13 mouse cellular contexts compared by ENCODE assay signal in genomic region chrX:13214275-13214674, GRCm38 (mm10).
DNase-seq lines count a peak whose midpoint lies in the region; ATAC-seq and TF ChIP-seq lines count a peak whose summit lies in the region.
"Had no signal": no experiment of that assay in that cellular context is flagged by ENCODE, and none has a peak within 500 bp of the region (broad histone marks: within the 10 kb centered on the region; RNA-seq: fewer than 3 reads in every experiment).

No protein-coding gene starts in this region.

- peak; percentile 61 for TF ChIP-seq CTCF in liver, postnatal 0 days (IDR thresholded peaks at IDR 0.05; ENCODE audit: low read depth)

- H3K9ac ChIP-seq in liver, postnatal 0 days (replicated peaks), result no peak overlapping the region
- H3K9ac ChIP-seq in midbrain, embryonic 15.5 days, result no peak overlapping the region
- H3K9ac ChIP-seq: heart, embryonic 15.5 days; liver, embryonic 13.5 days; neural tube, embryonic 12.5 days had no signal

- DNase-seq in heart, postnatal 4 days, result peak; percentile 42
- DNase-seq in heart, adult 11 months, result no peak
- peak; percentile 5 for DNase-seq in right cerebral cortex, postnatal 4 days
- no peak for DNase-seq in right cerebral cortex, adult 2 months (ENCODE audit: low spot score in 2 of 2)
- peak; percentile 41 for DNase-seq in liver, postnatal 0 days
- peak; percentile 74 for DNase-seq in thymus, postnatal 4 days
- no peak for DNase-seq in gastrocnemius, postnatal 25 days
- DNase-seq: cerebellum, adult 11-12 months; liver, embryonic 13.5 days had no signal

- WGBS in liver, postnatal 0 days (ENCODE audit: insufficient replicate concordance), result 53% methylated on average over 1 of the region's 1 CpGs
- WGBS in midbrain, embryonic 15.5 days, result 79% methylated on average over 1 of the region's 1 CpGs

- TF ChIP-seq EP300 in liver, postnatal 0 days (IDR thresholded peaks at IDR 0.05; ENCODE audit: low read depth), result no peak

- H3K27me3 ChIP-seq in liver, postnatal 0 days (ENCODE audit: insufficient read depth, low read length), result no peaks in the 10 kb centered on the region
- no peaks in the 10 kb centered on the region for H3K27me3 ChIP-seq in midbrain, embryonic 15.5 days (replicated peaks)
- H3K27me3 ChIP-seq: heart, embryonic 15.5 days; liver, embryonic 13.5 days; neural tube, embryonic 12.5 days had no signal

- H3K4me2 ChIP-seq in liver, postnatal 0 days (ENCODE audit: low read depth, low read length), result no peak overlapping the region
- H3K4me2 ChIP-seq in midbrain, embryonic 15.5 days, result no peak overlapping the region
- H3K4me2 ChIP-seq: heart, embryonic 15.5 days; liver, embryonic 13.5 days; neural tube, embryonic 12.5 days had no signal

- no peak overlapping the region for H3K4me3 ChIP-seq in liver, postnatal 0 days (ENCODE audit: low read depth, low read length)
- no peak overlapping the region for H3K4me3 ChIP-seq in midbrain, embryonic 15.5 days
- H3K4me3 ChIP-seq: erythroblast, embryonic 14.5 days; heart, embryonic 15.5 days; liver, embryonic 13.5 days; neural tube, embryonic 12.5 days had no signal

- no peaks in the 10 kb centered on the region for H3K9me3 ChIP-seq in liver, postnatal 0 days (ENCODE audit: low read length)
- H3K9me3 ChIP-seq in midbrain, embryonic 15.5 days, result no peaks in the 10 kb centered on the region
- H3K9me3 ChIP-seq: heart, embryonic 15.5 days; liver, embryonic 13.5 days; neural tube, embryonic 12.5 days had no signal

- ATAC-seq in liver, postnatal 0 days, result no peak
- ATAC-seq in midbrain, embryonic 15.5 days (replicated peaks), result no peak

- no peak overlapping the region for H3K27ac ChIP-seq in liver, postnatal 0 days (ENCODE audit: low read depth)
- no peak overlapping the region for H3K27ac ChIP-seq in midbrain, embryonic 15.5 days
- H3K27ac ChIP-seq: heart, embryonic 15.5 days; liver, embryonic 13.5 days; neural tube, embryonic 12.5 days had no signal

- no peaks in the 10 kb centered on the region for H3K4me1 ChIP-seq in liver, postnatal 0 days (ENCODE audit: insufficient read depth)
- no peaks in the 10 kb centered on the region for H3K4me1 ChIP-seq in midbrain, embryonic 15.5 days
- H3K4me1 ChIP-seq: heart, embryonic 15.5 days; liver, embryonic 13.5 days; neural tube, embryonic 12.5 days had no signal

- H3K36me3 ChIP-seq in liver, postnatal 0 days (replicated peaks; ENCODE audit: insufficient read depth, low read length), result no peaks in the 10 kb centered on the region
- H3K36me3 ChIP-seq in midbrain, embryonic 15.5 days (replicated peaks), result no peaks in the 10 kb centered on the region
- H3K36me3 ChIP-seq: heart, embryonic 15.5 days; liver, embryonic 13.5 days; neural tube, embryonic 12.5 days had no signal

Comparison
In these comparisons a context has a peak if more than half of its experiments do, and no peak if none do; other contexts are left out.
1. DNase-seq: peak in heart, postnatal 4 days (single experiment), right cerebral cortex, postnatal 4 days (single experiment), liver, postnatal 0 days (single experiment) and thymus, postnatal 4 days (single experiment); none in heart, adult 11 months (single experiment), right cerebral cortex, adult 2 months (0 of 2) and gastrocnemius, postnatal 25 days (single experiment).